Mouse (Mus musculus) limb, embryonic 12.5 days (tissue): ENCODE data around the gene Kpna1. TPM values are rescaled to one million over a fixed set of nuclear protein-coding genes. Genes with fewer than 3 reads are reported as not detected.
"Not testable (repeated sequence)": the region's sequence is repeated elsewhere in the genome, so short reads cannot be mapped to it uniquely, and the experiment has no call there.

Experiments used
- ATAC-seq: fragments of 200-750 bp; cut with Nextera tagmentation; 2 replicates; pipeline ENCODE4 v1.8.0; 2017; ENCODE audit warnings: low read depth, moderate TSS enrichment; ENCODE audit not compliant: insufficient number of reproducible peaks, insufficient read depth, low FRiP score, low TSS enrichment
- H3K27ac ChIP-seq: fragments of 300-500 bp; sonication (generic); 2 replicates; pipeline ENCODE4 v1.5.1; 2016; ENCODE audit warnings: mild to moderate bottlenecking, moderate library complexity
- H3K27me3 ChIP-seq: fragments of 300-500 bp; sonication (generic); 2 replicates; pipeline ENCODE4 v1.6.1; 2016; ENCODE audit warnings: mild to moderate bottlenecking, moderate library complexity
- H3K36me3 ChIP-seq: fragments of 300-500 bp; sonication (generic); 2 replicates; pipeline ENCODE4 v1.6.1; 2016; ENCODE audit warnings: mild to moderate bottlenecking, moderate library complexity
- H3K4me1 ChIP-seq: fragments of 300-500 bp; sonication (generic); replicated peaks from 2 replicates; pipeline ENCODE4 v1.6.1; 2016
- H3K4me2 ChIP-seq: fragments of 300-500 bp; sonication (generic); 2 replicates; pipeline ENCODE4 v1.6.1; 2016; ENCODE audit warnings: mild to moderate bottlenecking, moderate library complexity
- H3K4me3 ChIP-seq: fragments of 300-500 bp; sonication (generic); replicated peaks from 2 replicates; pipeline ENCODE4 v1.5.1; 2016; ENCODE audit warnings: mild to moderate bottlenecking
- H3K9ac ChIP-seq: fragments of 300-500 bp; sonication (generic); replicated peaks from 2 replicates; pipeline ENCODE4 v1.6.1; 2016; ENCODE audit warnings: mild to moderate bottlenecking, moderate library complexity
- H3K9me3 ChIP-seq: fragments of 300-500 bp; sonication (generic); 2 replicates; pipeline ENCODE4 v1.6.1; 2016; ENCODE audit warnings: mild to moderate bottlenecking, moderate library complexity
- WGBS: fragments of 180-500 bp; shearing (Covaris S2); methylation state at CpG from one replicate; pipeline ENCODE4 v1.1.7; 2016; 5-methylcytosine and 5-hydroxymethylcytosine counted together
- polyA plus RNA-seq: library from polyadenylated mRNA; unstranded; fragments of >200 nt; fragmentation: Nextera tagmentation; extraction: Ambion mirVana; gene quantifications from 2 replicates; pipeline ENCODE4 v1.2.1, GENCODE M21; 2016

The Kpna1 gene
- polyA plus RNA-seq, 1 experiment from 2014 or later = 48.4 TPM

- not testable (repeated sequence) for H3K4me3 ChIP-seq, H3K4me2 ChIP-seq, H3K36me3 ChIP-seq, H3K27me3 ChIP-seq, H3K9me3 ChIP-seq, H3K9ac ChIP-seq, ATAC-seq, H3K27ac ChIP-seq
- H3K4me1 ChIP-seq = peaks cover 11% of the 10 kb centered on the region
- WGBS = 39% methylated on average over 3 of the region's 4 CpGs
These were observed 12.6 kb upstream of the Kpna1 start for GRCm38 (mm10) chr16:35965991-35966390.

GRCm38 (mm10) chr16:35966411-35967115, 12.0 kb upstream of the Kpna1 start:
- no peak overlapping the region for H3K4me3 ChIP-seq

GRCm38 (mm10) chr16:35967319-35967718, 11.2 kb upstream of the Kpna1 start:
- Histone ChIP-seq H3K4me1 (peaks cover 11% of the 10 kb centered on the region), H3K4me2 (no peak overlapping the region), H3K36me3 (no peaks in the 10 kb centered on the region), H3K9me3 (no peaks in the 10 kb centered on the region), H3K9ac (no peak overlapping the region), H3K27me3 (no peaks in the 10 kb centered on the region), H3K27ac (no peak overlapping the region), H3K4me3 (no peak overlapping the region)
- WGBS = 84% methylated on average over 4 of the region's 4 CpGs
- no peak for ATAC-seq

More at GRCm38 (mm10) chr16:35966411-35967115, 12.0 kb upstream of the Kpna1 start:
- H3K27me3 ChIP-seq = no peaks in the 10 kb centered on the region
- no peaks in the 10 kb centered on the region for H3K9me3 ChIP-seq
- no peak overlapping the region for H3K27ac ChIP-seq
- no peak overlapping the region for H3K9ac ChIP-seq
- 39% methylated on average over 5 of the region's 5 CpGs for WGBS
- H3K4me1 ChIP-seq = peaks cover 11% of the 10 kb centered on the region
- no peak overlapping the region for H3K4me2 ChIP-seq
- no peak for ATAC-seq
- no peaks in the 10 kb centered on the region for H3K36me3 ChIP-seq

- H3K27ac ChIP-seq = no peak overlapping the region
- no peak overlapping the region for H3K4me2 ChIP-seq
- H3K4me1 ChIP-seq = peaks cover 11% of the 10 kb centered on the region
- no peak overlapping the region for H3K4me3 ChIP-seq
- H3K9ac ChIP-seq = no peak overlapping the region
- H3K36me3 ChIP-seq = no peaks in the 10 kb centered on the region
- WGBS = 19% methylated on average over 2 of the region's 2 CpGs
- no peaks in the 10 kb centered on the region for H3K9me3 ChIP-seq
- ATAC-seq = no peak
- no peaks in the 10 kb centered on the region for H3K27me3 ChIP-seq
These were observed 10.4 kb upstream of the Kpna1 start for GRCm38 (mm10) chr16:35968149-35968548.

- no peak overlapping the region for H3K4me2 ChIP-seq
- 43% methylated on average over 1 of the region's 1 CpGs for WGBS
- no peak for ATAC-seq
These were observed 4.5 kb upstream of the Kpna1 start for GRCm38 (mm10) chr16:35974021-35974420.

GRCm38 (mm10) chr16:35981363-35981821, 2.8 kb downstream of the Kpna1 start:
- H3K4me1 ChIP-seq = peaks cover 8% of the 10 kb centered on the region; the same call in 1 of the 2 replicates
- H3K9ac ChIP-seq = no peak overlapping the region
- peak; percentile 95; the same call in 1 of the 2 replicates for ATAC-seq
- H3K9me3 ChIP-seq = no peaks in the 10 kb centered on the region
- H3K36me3 ChIP-seq = no peaks in the 10 kb centered on the region
- no peak overlapping the region for H3K27ac ChIP-seq
- no peaks in the 10 kb centered on the region for H3K27me3 ChIP-seq
- H3K4me2 ChIP-seq = no peak overlapping the region
- 51% methylated on average over 19 of the region's 19 CpGs for WGBS
- no peak overlapping the region for H3K4me3 ChIP-seq

More at GRCm38 (mm10) chr16:35974021-35974420, 4.5 kb upstream of the Kpna1 start:
- Histone ChIP-seq H3K27ac (no peak overlapping the region), H3K9ac (no peak overlapping the region), H3K4me3 (no peak overlapping the region), H3K36me3 (no peaks in the 10 kb centered on the region), H3K4me1 (no peaks in the 10 kb centered on the region), H3K27me3 (no peaks in the 10 kb centered on the region), H3K9me3 (no peaks in the 10 kb centered on the region)

GRCm38 (mm10) chr16:35982506-35982901, 4.0 kb downstream of the Kpna1 start:
- H3K9me3 ChIP-seq = no peaks in the 10 kb centered on the region
- H3K27me3 ChIP-seq = no peaks in the 10 kb centered on the region
- ATAC-seq = no peak
- peaks cover 8% of the 10 kb centered on the region; the same call in 1 of the 2 replicates for H3K4me1 ChIP-seq
- no peak overlapping the region; the same call in 1 of the 2 replicates for H3K9ac ChIP-seq
- peak overlapping the region; percentile 76 for H3K4me3 ChIP-seq
- 0 out of 2 replicates have a peak overlapping the region, but pooled peaks have one; percentile 25 for H3K27ac ChIP-seq
- H3K36me3 ChIP-seq = no peaks in the 10 kb centered on the region
- H3K4me2 ChIP-seq = peak overlapping the region; percentile 70
- 4% methylated on average over 15 of the region's 15 CpGs for WGBS

GRCm38 (mm10) chr16:35982902-35983516, 4.5 kb downstream of the Kpna1 start:
- no peaks in the 10 kb centered on the region for H3K9me3 ChIP-seq
- peak overlapping the region; percentile 70 for H3K4me2 ChIP-seq
- peak overlapping the region; percentile 76 for H3K4me3 ChIP-seq
- under 1% methylated on average over 54 of the region's 54 CpGs for WGBS
- H3K9ac ChIP-seq = peak overlapping the region; percentile 90
- no peaks in the 10 kb centered on the region for H3K27me3 ChIP-seq
- peak overlapping the region; percentile 97 for H3K27ac ChIP-seq
- H3K4me1 ChIP-seq = peaks cover 8% of the 10 kb centered on the region; the same call in 1 of the 2 replicates
- ATAC-seq = peak; percentile 90
- H3K36me3 ChIP-seq = no peaks in the 10 kb centered on the region

GRCm38 (mm10) chr16:35983517-35984101, 5.1 kb downstream of the Kpna1 start:
- no peaks in the 10 kb centered on the region for H3K27me3 ChIP-seq
- no peaks in the 10 kb centered on the region for H3K9me3 ChIP-seq
- H3K4me2 ChIP-seq = peak overlapping the region; percentile 70
- peaks cover 8% of the 10 kb centered on the region; the same call in 1 of the 2 replicates for H3K4me1 ChIP-seq
- peak overlapping the region; percentile 90 for H3K9ac ChIP-seq
- H3K4me3 ChIP-seq = peak overlapping the region; percentile 76
- H3K36me3 ChIP-seq = no peaks in the 10 kb centered on the region
- under 1% methylated on average over 68 of the region's 86 CpGs for WGBS
- peak; percentile 49 for ATAC-seq
- peak overlapping the region; percentile 97 for H3K27ac ChIP-seq

- Histone ChIP-seq H3K4me3 (peak overlapping the region; percentile 76), H3K27me3 (no peaks in the 10 kb centered on the region), H3K9me3 (no peaks in the 10 kb centered on the region), H3K36me3 (no peaks in the 10 kb centered on the region), H3K4me1 (peaks cover 8% of the 10 kb centered on the region; the same call in 1 of the 2 replicates), H3K27ac (no peak overlapping the region), H3K4me2 (peak overlapping the region; percentile 70), H3K9ac (no peak overlapping the region)
- 69% methylated on average over 3 of the region's 3 CpGs for WGBS
- ATAC-seq = no peak
These were observed 5.9 kb downstream of the Kpna1 start for GRCm38 (mm10) chr16:35984471-35984870.

GRCm38 (mm10) chr16:35987930-35988329, 9.4 kb downstream of the Kpna1 start:
- H3K9ac ChIP-seq = no peak overlapping the region
- no peak overlapping the region for H3K27ac ChIP-seq
- no peak overlapping the region for H3K4me3 ChIP-seq
- no peak overlapping the region for H3K4me2 ChIP-seq
- H3K4me1 ChIP-seq = peaks cover 8% of the 10 kb centered on the region; the same call in 1 of the 2 replicates
- no peaks in the 10 kb centered on the region for H3K9me3 ChIP-seq
- H3K36me3 ChIP-seq = no peaks in the 10 kb centered on the region
- WGBS = 66% methylated on average over 1 of the region's 1 CpGs
- no peak for ATAC-seq
- H3K27me3 ChIP-seq = no peaks in the 10 kb centered on the region
